Mouse (Mus musculus): Measurements from ENCODE around the gene Sult4a1. TPM values are rescaled to one million over a fixed set of nuclear protein-coding genes. Genes with fewer than 3 reads are reported as not detected.

The Sult4a1 gene
- total RNA-seq, 2 experiments from 2014 or later = 449 to 474 TPM

DNA sequence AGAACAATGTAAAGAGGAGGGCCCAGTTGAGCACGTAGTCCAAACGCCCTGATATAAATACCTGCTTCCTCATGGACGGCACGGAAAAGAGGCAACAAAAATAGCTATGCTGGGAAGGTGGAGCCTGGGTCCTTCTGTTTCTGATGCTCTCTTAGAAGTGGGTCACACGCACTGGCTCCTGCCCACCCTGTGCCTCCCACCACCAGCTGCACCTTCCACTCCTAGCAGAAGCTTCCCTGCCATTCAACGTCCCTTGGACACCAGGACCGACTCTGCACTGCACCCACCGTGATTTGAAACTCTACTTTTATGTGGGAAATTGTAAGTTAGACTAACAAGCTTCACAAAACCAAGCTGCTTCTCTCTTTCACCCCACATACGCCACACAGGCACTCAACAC, 53.2 kb downstream of the Sult4a1 start:
- no peak for DNase-seq (ENCODE audit: low spot score in 2 of 2)

DNA sequence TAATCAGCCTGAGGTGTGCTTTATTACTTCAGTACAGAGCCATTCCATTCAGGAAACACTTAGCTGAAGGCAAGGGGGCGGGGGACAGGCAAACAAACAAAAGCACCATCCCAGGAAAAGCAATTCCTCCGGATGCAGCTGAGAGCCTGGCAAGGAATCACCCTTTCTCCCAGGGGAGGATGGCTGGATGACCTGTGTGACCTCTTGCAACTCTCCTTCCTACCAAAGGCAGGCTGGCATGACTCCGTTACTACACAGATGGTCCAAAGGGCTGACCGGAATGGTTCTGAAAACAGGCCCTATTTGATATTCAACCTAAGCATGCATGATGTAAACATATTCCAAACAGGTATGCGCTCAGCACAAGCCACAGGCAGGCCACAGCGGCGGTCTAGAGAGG, 56.0 kb downstream of the Sult4a1 start:
- DNase-seq (ENCODE audit: low spot score in 2 of 2) = no peak

GRCm38 (mm10) chr15:84045562-84045961, 60.0 kb downstream of the Sult4a1 start:
- DNase-seq (ENCODE audit: low spot score in 2 of 2) = no peak

GRCm38 (mm10) chr15:84037067-84037466, 68.5 kb downstream of the Sult4a1 start:
- no peak for DNase-seq (ENCODE audit: low spot score in 2 of 2)

Other genes starting within 250 kb of the Sult4a1 start
- gene Efcab6, start 40.4 kb downstream of the Sult4a1 start, total RNA-seq (2021) = 10 to 100 TPM; 12.3 to 14.1 TPM
- gene Pnpla5, start 17.4 kb upstream of the Sult4a1 start, total RNA-seq (2021) = not detected
- gene Pnpla3, start 62.1 kb upstream of the Sult4a1 start, total RNA-seq (2021) = 10 to 100 TPM in 1 of 2 experiments, 1 to 10 TPM in 1; 7.9 to 13.6 TPM
- gene Samm50, start 86.5 kb upstream of the Sult4a1 start, total RNA-seq (2021) = 100 to 1,000 TPM; 102 to 117 TPM
- 10 to 100 TPM; 14.7 to 24.5 TPM for gene Parvb, start 126.3 kb upstream of the Sult4a1 start, total RNA-seq (2021)
- 10 to 100 TPM; 12.5 to 14.9 TPM for gene Parvg, start 218.3 kb upstream of the Sult4a1 start, total RNA-seq (2021)